Mouse (Mus musculus) testis, adult 2 months (tissue): ENCODE results near the gene Cln6.
"Not testable (repeated sequence)": the region's sequence is repeated elsewhere in the genome, so short reads cannot be mapped to it uniquely, and the experiment has no call there.

Source experiments
- CTCF ChIP-seq: fragments of 200-500 bp; IDR thresholded peaks from 2 replicates; pipeline ENCODE4 v1.5.1; 2012; ENCODE audit warnings: low read depth, mild to moderate bottlenecking, inconsistent platforms, low read length, moderate library complexity; ENCODE audit not compliant: control insufficient read depth, insufficient read depth, insufficient replicate concordance
- POLR2A ChIP-seq: fragments of 200-500 bp; IDR thresholded peaks from 2 replicates; pipeline ENCODE4 v1.6.1; 2012; ENCODE audit warnings: low read depth, mild to moderate bottlenecking, inconsistent platforms, low read length, moderate library complexity; ENCODE audit not compliant: control insufficient read depth

GRCm38 (mm10) chr9:62869236-62869635 is 30.7 kb downstream of the Cln6 start:
- not testable (repeated sequence) for TF ChIP-seq CTCF, POLR2A
